Mouse (Mus musculus) duodenum, adult 2 months (tissue): ENCODE results near the gene Brf1. TPM values are rescaled to one million over a fixed set of nuclear protein-coding genes. Genes with fewer than 3 reads are reported as not detected.

Source experiments
- polyA plus RNA-seq: library from polyadenylated mRNA; depleted of rRNA; stranded (reverse); fragments of >200 nt; gene quantifications from 2 replicates; pipeline ENCODE4 v1.2.3, GENCODE M21; 2012; ENCODE audit warnings: low replicate concordance; rRNA removed

Gene Brf1
- polyA plus RNA-seq: 34.8 and 43.2 TPM in 2 replicates

DNA sequence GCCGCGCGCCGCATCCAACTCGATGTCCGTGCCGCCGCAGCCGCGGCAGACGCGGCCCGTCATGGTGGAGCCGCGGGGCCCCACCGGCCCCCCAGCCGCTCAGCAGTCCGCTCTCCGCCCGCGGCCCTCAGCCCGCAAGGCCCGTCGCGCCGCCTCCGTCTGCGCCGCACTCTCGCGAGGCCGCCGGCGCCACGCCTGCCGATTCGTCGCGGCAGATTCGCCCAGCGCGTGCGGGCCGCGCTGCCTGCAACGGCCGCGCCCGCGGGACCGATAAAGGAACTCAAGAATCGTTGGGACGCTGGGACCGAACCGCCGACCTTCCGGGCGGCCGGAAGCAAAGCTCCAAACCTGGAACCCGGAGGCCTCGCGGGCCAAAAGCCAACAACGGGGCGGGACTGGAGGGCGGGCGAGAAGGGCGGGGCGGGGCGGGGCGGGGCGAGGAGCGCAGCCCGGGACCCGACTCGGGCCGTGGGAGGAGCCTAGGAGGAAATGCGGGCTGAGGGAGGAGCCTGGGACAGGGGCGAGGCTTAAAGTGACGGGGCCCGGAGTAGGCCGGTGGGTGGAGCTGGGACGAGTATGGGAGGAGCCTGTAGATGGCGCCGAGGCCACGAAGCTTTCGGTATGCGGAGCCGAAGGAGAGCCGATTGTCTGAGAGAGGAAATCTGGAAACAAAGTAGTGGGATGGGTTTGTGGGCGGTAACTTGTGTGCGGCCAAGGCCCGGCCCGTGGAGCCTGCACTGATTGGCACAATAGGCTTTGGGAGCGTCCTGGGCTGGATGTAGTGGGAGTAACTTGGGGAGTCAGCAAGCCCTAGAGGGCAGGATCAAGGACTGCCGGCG, at the start of gene Brf1:
TSS of gene Brf1 (minus strand) at position 411 of the 839 bp plus-strand sequence.

DNA sequence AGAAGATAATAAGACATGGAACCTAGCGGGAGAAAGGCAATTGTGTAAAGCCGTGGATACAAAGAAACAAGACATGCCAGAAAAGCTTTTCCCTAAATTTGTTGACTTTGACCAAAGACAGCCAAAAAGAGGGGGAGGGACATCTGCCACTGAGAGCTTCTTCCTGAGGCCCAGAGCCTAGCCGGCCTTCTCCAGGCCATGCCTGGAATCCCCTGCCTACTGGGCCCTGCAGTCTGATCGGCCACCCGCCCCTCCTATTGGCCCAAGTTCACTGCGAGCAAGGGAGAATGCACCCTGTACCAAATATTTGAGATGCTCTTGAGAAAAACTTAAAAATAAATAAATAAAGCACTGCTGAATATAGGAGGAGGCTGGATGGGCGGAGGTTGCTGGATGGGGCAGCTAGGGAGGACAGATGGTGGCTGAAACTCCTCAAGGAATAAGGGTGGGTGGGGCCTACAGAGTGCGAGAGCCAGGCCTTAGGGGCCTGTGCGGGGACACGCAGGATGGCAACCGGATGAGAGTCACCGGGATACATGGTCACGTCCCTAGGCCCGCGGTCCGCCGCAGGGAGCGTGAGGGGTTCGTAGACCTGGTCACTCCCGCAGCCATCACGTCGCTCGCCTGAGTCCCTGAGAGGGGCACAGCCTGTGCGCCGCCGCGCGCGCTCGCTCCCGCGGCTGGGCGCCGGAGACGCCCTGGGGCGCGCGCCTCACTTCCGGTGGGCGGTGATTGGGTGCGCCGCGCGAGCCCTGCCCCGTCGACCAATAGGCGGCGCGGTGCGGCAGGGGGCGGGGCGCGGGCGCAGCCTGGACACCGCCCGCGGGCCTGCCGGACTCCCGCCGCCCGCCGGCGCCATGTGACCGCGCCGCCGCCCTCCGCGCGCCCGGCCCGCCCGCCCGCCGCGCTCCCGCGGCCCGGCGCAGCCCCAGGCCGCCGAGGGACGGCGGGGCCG, 13.4 kb upstream of the Brf1 start, which contains the start of gene Pacs2:
TSS of gene Pacs2 (plus strand) at position 905 of the 955 bp plus-strand sequence.

GRCm38 (mm10) chr12:112976371-112977073, 24.0 kb downstream of the Brf1 start, which contains the start of gene Btbd6:
Gene Btbd6 (plus strand): TSS chr12:112976482.

DNA sequence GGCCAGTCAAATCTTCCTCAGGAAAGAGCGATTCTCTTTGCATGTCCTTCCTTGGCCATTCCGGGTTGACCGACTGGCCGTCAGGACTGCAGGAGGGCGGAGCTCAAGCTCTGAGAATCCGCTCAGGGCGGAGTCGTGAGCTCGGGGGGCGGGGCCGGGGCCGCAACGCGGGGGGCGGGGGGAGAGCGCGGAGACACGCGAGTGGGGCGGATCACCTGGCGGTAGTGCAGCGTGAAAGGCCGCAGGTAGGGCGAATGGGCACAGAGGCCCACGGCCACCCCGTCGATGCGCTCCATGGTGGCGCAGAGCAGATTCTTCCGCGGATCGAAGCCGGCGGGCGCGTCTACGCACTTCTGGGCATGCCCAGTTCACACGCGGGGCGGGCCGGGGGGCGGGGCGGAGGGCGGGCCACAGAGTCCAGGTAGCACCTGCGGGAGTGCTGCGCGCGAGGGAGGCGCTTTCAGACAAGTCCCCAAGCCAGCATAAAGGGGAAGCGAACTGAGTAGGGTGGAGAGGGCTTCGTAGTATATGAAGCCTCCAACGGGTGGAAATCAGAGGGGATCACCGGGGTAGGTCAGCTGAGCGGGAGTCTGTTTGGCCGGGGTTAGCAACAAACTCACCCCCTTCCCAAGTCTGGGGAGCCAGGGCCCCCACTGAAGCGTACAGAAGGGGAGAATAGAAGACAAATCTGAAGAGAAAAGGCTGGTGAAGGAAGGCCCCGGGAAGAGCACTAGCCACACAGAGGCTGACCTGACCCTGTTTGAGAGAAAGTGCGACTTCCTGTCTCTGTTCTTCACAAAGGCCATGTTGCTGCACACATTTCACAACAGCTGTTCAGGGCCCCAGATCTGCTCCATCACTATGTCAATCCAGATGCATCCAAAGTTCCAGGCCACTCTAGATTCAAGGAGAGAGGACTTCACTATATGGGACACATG, 58.5 kb downstream of the Brf1 start, which contains the start of gene Nudt14:
TSS of gene Nudt14 (minus strand) at position 349 of the 938 bp plus-strand sequence.

GRCm38 (mm10) chr12:112929562-112930352, 70.7 kb downstream of the Brf1 start, which contains the start of gene Jag2:
Gene Jag2 (minus strand): TSS chr12:112929776.

Other genes starting within 250 kb of the Brf1 start
- 14.3 and 22.6 TPM in 2 replicates for gene Pld4, start 240.0 kb downstream of the Brf1 start, polyA plus RNA-seq
- gene Ahnak2, start 198.0 kb downstream of the Brf1 start, polyA plus RNA-seq: 0.60 and 1.4 TPM in 2 replicates
- 2.1 TPM in 2 replicates for gene Clba1, start 191.8 kb downstream of the Brf1 start, polyA plus RNA-seq
- 9.2 and 11.5 TPM in 2 replicates for gene Cdca4, start 171.3 kb downstream of the Brf1 start, polyA plus RNA-seq
- gene Gpr132, start 132.5 kb downstream of the Brf1 start, polyA plus RNA-seq: 2.4 and 5.8 TPM in 2 replicates
- 7.0 and 9.9 TPM in 2 replicates for gene Jag2, start 70.9 kb downstream of the Brf1 start, polyA plus RNA-seq
- 44.2 and 67.5 TPM in 2 replicates for gene Nudt14, start 58.6 kb downstream of the Brf1 start, polyA plus RNA-seq
- 69.2 and 256 TPM in 2 replicates for gene Btbd6, start 24.2 kb downstream of the Brf1 start, polyA plus RNA-seq
- 18.6 and 27.8 TPM in 2 replicates for gene Pacs2, start 13.8 kb upstream of the Brf1 start, polyA plus RNA-seq
- gene Tex22, start 73.8 kb upstream of the Brf1 start, polyA plus RNA-seq: 0.18 and 0.29 TPM in 2 replicates
- 39.6 and 51.6 TPM in 2 replicates for gene Mta1, start 97.6 kb upstream of the Brf1 start, polyA plus RNA-seq
- gene Crip2, start 139.5 kb upstream of the Brf1 start, polyA plus RNA-seq: 92.3 and 98.0 TPM in 2 replicates
- gene Crip1, start 145.6 kb upstream of the Brf1 start, polyA plus RNA-seq: 1,521 and 7,372 TPM in 2 replicates
- gene Tedc1, start 155.7 kb upstream of the Brf1 start, polyA plus RNA-seq: 12.0 and 15.9 TPM in 2 replicates
- gene Tmem121, start 185.2 kb upstream of the Brf1 start, polyA plus RNA-seq: 0.93 and 1.1 TPM in 2 replicates